Mouse (Mus musculus) limb, embryonic 13.5 days (tissue): ENCODE data around the gene Podn. TPM values are rescaled to one million over a fixed set of nuclear protein-coding genes. Genes with fewer than 3 reads are reported as not detected.

Source experiments
- ATAC-seq: fragments of 200-750 bp; cut with Nextera tagmentation; 2 replicates; pipeline ENCODE4 v1.8.0; 2017; ENCODE audit warnings: low read depth, moderate number of reproducible peaks, moderate TSS enrichment; ENCODE audit not compliant: low FRiP score
- H3K27ac ChIP-seq: fragments of 300-500 bp; sonication (generic); 2 replicates; pipeline ENCODE4 v1.5.1; 2015; ENCODE audit warnings: inconsistent platforms, mild to moderate bottlenecking, moderate library complexity
- H3K27me3 ChIP-seq: fragments of 300-500 bp; sonication (generic); 2 replicates; pipeline ENCODE4 v1.6.1; 2015; ENCODE audit warnings: mild to moderate bottlenecking, inconsistent platforms
- H3K36me3 ChIP-seq: fragments of 300-500 bp; sonication (generic); 2 replicates; pipeline ENCODE4 v1.6.1; 2015; ENCODE audit warnings: inconsistent platforms, mild to moderate bottlenecking, moderate library complexity
- H3K4me1 ChIP-seq: fragments of 300-500 bp; sonication (generic); 2 replicates; pipeline ENCODE4 v1.6.1; 2015; ENCODE audit warnings: inconsistent platforms
- H3K4me2 ChIP-seq: fragments of 300-500 bp; sonication (generic); replicated peaks from 2 replicates; pipeline ENCODE4 v1.6.1; 2015; ENCODE audit warnings: inconsistent platforms, mild to moderate bottlenecking, moderate library complexity
- H3K4me3 ChIP-seq: fragments of 300-500 bp; sonication (generic); 2 replicates; pipeline ENCODE4 v1.5.1; 2015; ENCODE audit warnings: moderate library complexity, mild to moderate bottlenecking, inconsistent platforms
- H3K9ac ChIP-seq: fragments of 300-500 bp; sonication (generic); 2 replicates; pipeline ENCODE4 v1.6.1; 2015; ENCODE audit warnings: mild to moderate bottlenecking, inconsistent platforms
- H3K9me3 ChIP-seq: fragments of 300-500 bp; sonication (generic); 2 replicates; pipeline ENCODE4 v1.6.1; 2016; ENCODE audit warnings: inconsistent platforms
- WGBS: fragments of 180-500 bp; shearing (Covaris S2); methylation state at CpG from one replicate; pipeline ENCODE4 v1.1.7; 2015; 5-methylcytosine and 5-hydroxymethylcytosine counted together
- polyA plus RNA-seq: library from polyadenylated mRNA; unstranded; fragments of >200 nt; fragmentation: Nextera tagmentation; extraction: Ambion mirVana; gene quantifications from 2 replicates; pipeline ENCODE4 v1.2.1, GENCODE M21; 2015

Gene Podn
- polyA plus RNA-seq, 1 experiment from 2014 or later, result 1.0 TPM

- H3K9ac ChIP-seq, result no peak overlapping the region
- H3K4me1 ChIP-seq, result peaks cover 19% of the 10 kb centered on the region
- H3K4me3 ChIP-seq, result no peak overlapping the region
- no peak overlapping the region for H3K27ac ChIP-seq
- 50% methylated on average over 8 of the region's 8 CpGs for WGBS
- no peaks in the 10 kb centered on the region for H3K27me3 ChIP-seq
- no peaks in the 10 kb centered on the region for H3K9me3 ChIP-seq
- ATAC-seq, result no peak
- H3K4me2 ChIP-seq, result no peak overlapping the region
- no peaks in the 10 kb centered on the region for H3K36me3 ChIP-seq
Measured at GRCm38 (mm10) chr4:107988931-107989330, 107.3 kb downstream of the Podn start.

DNA sequence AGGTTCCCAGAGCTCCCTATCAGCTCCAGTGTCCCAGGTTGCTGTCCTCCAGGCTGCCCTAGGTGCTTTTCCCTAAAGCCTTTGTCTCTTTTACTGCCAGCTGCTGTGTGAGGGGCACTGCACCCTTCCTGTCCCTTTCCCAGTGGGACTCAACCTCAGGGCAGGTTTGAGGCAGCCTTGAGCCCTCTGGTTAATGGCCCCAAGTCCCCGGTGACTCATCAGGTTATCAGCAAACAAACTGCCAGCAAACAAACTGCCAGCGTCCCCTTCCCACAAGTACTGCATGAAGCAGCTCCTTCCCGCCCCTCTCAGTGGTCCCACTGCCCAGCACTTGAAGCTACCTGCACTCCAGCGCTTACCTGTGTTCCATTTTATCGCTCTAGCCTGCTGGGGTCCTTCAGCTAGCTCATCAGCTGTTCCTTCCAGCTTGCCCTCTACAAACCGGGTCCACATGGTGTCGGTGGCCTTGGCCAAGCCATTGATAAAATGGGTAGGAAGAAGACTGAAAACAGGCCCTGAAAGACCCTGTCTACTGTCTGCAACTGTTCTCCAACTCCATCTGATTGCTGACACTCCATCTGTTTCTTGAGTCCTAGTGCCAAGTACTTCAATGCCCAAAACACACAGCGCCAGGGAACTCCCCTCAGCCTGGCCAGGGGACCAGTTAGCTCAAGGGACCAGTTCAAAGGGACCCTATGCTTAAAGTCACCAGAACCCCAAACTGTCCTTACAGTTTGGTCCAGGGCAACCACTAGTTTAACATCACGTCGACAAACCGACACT, 109.7 kb downstream of the Podn start:
- no peak for ATAC-seq
- no peak overlapping the region for H3K27ac ChIP-seq

DNA sequence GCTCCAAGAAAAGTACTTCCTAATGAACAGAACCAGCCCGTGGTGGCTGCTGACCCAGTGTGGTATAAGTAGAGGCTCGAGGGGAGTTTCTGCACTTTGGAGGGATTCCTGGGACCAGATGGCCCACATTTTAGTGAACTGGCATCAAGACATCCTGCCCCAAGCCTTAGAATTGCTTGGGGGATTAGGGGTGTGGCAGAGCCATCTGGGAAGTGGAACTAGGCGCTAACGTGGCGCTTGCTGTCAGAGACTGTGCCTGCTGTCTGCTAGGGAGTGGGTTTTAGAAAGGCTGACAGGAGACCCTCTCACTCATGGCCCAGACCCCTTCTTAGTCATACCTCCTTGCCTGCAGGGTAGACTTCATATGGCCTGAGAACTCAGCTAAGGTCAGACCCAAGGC, 110.4 kb downstream of the Podn start:
- Histone ChIP-seq H3K4me1 (peaks cover 26% of the 10 kb centered on the region), H3K36me3 (no peaks in the 10 kb centered on the region), H3K9ac (no peak overlapping the region), H3K27ac (no peak overlapping the region), H3K9me3 (no peaks in the 10 kb centered on the region), H3K27me3 (no peaks in the 10 kb centered on the region), H3K4me2 (no peak overlapping the region), H3K4me3 (no peak overlapping the region)
- no peak for ATAC-seq
- 69% methylated on average over 5 of the region's 5 CpGs for WGBS

More for the DNA sequence above, 109.7 kb downstream of the Podn start:
- Histone ChIP-seq H3K9ac (no peak overlapping the region), H3K4me3 (no peak overlapping the region), H3K4me1 (peaks cover 26% of the 10 kb centered on the region), H3K9me3 (no peaks in the 10 kb centered on the region), H3K4me2 (no peak overlapping the region), H3K36me3 (no peaks in the 10 kb centered on the region), H3K27me3 (no peaks in the 10 kb centered on the region)
- 90% methylated on average over 11 of the region's 11 CpGs for WGBS

GRCm38 (mm10) chr4:107984282-107984981, 111.8 kb downstream of the Podn start:
- no peaks in the 10 kb centered on the region for H3K27me3 ChIP-seq
- H3K36me3 ChIP-seq, result no peaks in the 10 kb centered on the region
- H3K4me3 ChIP-seq, result no peak overlapping the region
- peaks cover 35% of the 10 kb centered on the region for H3K4me1 ChIP-seq
- H3K4me2 ChIP-seq, result no peak overlapping the region
- 32% methylated on average over 7 of the region's 7 CpGs for WGBS
- H3K9ac ChIP-seq, result no peak overlapping the region
- peak; percentile 70; the same call in 1 of the 2 replicates for ATAC-seq
- H3K27ac ChIP-seq, result peak overlapping the region; percentile 84
- no peaks in the 10 kb centered on the region for H3K9me3 ChIP-seq

GRCm38 (mm10) chr4:107983717-107984116, 112.5 kb downstream of the Podn start:
- peak; percentile 29; the same call in 1 of the 2 replicates for ATAC-seq
- Histone ChIP-seq H3K4me3 (no peak overlapping the region), H3K9me3 (no peaks in the 10 kb centered on the region), H3K27me3 (no peaks in the 10 kb centered on the region), H3K4me1 (peaks cover 38% of the 10 kb centered on the region), H3K27ac (peak overlapping the region; percentile 84), H3K36me3 (no peaks in the 10 kb centered on the region), H3K9ac (no peak overlapping the region), H3K4me2 (no peak overlapping the region)
- 52% methylated on average over 1 of the region's 1 CpGs for WGBS

- WGBS, result 70% methylated on average over 6 of the region's 6 CpGs
- no peaks in the 10 kb centered on the region for H3K27me3 ChIP-seq
- no peaks in the 10 kb centered on the region for H3K9me3 ChIP-seq
- ATAC-seq, result no peak
- H3K9ac ChIP-seq, result no peak overlapping the region
- no peak overlapping the region for H3K27ac ChIP-seq
- no peak overlapping the region for H3K4me2 ChIP-seq
- no peaks in the 10 kb centered on the region for H3K36me3 ChIP-seq
- H3K4me3 ChIP-seq, result no peak overlapping the region
- H3K4me1 ChIP-seq, result peaks cover 30% of the 10 kb centered on the region
Measured at GRCm38 (mm10) chr4:107980002-107980600, 116.1 kb downstream of the Podn start.

DNA sequence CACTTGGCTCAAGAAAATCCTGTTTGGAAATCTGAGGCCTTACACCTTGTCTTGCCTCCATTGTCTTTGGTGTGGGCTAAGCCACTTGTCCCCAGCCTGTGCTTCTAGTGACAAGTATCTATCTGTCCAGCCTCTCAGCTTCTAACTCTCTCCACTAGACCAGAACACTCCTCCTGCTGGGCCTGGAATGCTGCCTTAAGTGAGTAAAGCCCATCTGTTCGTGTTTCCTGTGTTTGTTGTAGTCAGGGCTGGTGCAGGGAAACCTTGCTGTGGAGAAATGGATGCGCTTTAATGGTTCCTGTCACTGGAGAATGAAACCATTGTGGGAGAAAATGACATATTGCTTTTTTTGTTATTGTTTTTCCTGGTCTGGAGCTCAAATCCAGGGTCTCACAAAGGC, 116.7 kb downstream of the Podn start:
- WGBS, result 35% methylated on average over 2 of the region's 2 CpGs
- no peak overlapping the region for H3K27ac ChIP-seq
- H3K4me2 ChIP-seq, result no peak overlapping the region
- H3K9ac ChIP-seq, result no peak overlapping the region
- no peaks in the 10 kb centered on the region for H3K36me3 ChIP-seq
- no peak overlapping the region for H3K4me3 ChIP-seq
- no peaks in the 10 kb centered on the region for H3K9me3 ChIP-seq
- H3K4me1 ChIP-seq, result peaks cover 24% of the 10 kb centered on the region
- no peaks in the 10 kb centered on the region for H3K27me3 ChIP-seq
- ATAC-seq, result no peak

DNA sequence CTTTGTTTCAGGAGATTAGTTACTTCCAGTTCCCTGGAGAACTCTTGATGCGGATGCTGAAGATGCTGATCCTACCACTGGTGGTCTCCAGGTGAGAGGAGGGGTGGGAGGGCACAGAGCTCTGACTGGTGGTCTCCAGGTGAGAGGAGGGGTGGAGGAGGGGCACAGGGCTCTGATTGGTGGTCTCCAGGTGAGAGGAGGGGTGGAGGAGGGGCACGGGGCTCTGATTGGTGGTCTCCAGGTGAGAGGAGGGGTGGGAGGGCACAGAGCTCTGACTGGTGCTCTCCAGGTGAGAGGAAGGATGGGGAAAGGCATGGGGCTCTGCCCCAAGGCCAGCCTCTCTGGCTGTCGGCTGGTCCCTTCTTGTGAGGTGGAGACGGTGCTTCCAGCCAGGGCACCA, 118.7 kb downstream of the Podn start:
- ATAC-seq, result no peak
- 49% methylated on average over 4 of the region's 4 CpGs for WGBS
- no peak overlapping the region for H3K4me2 ChIP-seq
- H3K27ac ChIP-seq, result no peak overlapping the region
- no peaks in the 10 kb centered on the region for H3K36me3 ChIP-seq
- H3K27me3 ChIP-seq, result no peaks in the 10 kb centered on the region
- no peaks in the 10 kb centered on the region for H3K9me3 ChIP-seq
- no peak overlapping the region for H3K9ac ChIP-seq
- no peak overlapping the region for H3K4me3 ChIP-seq
- peaks cover 11% of the 10 kb centered on the region for H3K4me1 ChIP-seq

DNA sequence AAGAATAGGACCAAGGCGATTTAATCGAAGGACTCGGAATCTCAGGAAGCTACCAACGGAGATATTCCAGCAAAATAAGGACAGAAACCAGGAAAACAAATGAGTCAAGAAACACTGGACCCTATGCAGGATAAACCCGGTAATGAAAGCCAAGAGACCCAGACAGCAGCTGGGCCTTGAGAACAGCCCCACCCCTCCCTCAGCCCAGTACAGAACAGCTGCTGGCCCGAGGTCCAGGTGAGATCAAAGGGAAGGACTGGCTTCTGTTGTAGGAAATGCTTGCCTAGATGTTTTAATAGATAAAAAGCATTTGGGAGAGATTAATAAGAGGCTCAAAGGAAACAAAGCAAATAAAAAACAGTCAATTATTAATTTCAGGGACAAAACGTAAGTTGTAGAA, 121.2 kb downstream of the Podn start:
- H3K9ac ChIP-seq, result no peak overlapping the region
- no peak overlapping the region for H3K27ac ChIP-seq
- no peak overlapping the region for H3K4me3 ChIP-seq
- no peak for ATAC-seq
- no peaks in the 10 kb centered on the region for H3K36me3 ChIP-seq
- H3K4me2 ChIP-seq, result no peak overlapping the region
- WGBS, result 54% methylated on average over 7 of the region's 7 CpGs
- H3K27me3 ChIP-seq, result no peaks in the 10 kb centered on the region
- peaks cover 7% of the 10 kb centered on the region for H3K4me1 ChIP-seq
- H3K9me3 ChIP-seq, result no peaks in the 10 kb centered on the region

GRCm38 (mm10) chr4:107974527-107974926, 121.7 kb downstream of the Podn start:
- Histone ChIP-seq H3K27me3 (no peaks in the 10 kb centered on the region), H3K36me3 (no peaks in the 10 kb centered on the region), H3K4me2 (no peak overlapping the region), H3K9me3 (no peaks in the 10 kb centered on the region), H3K27ac (0 out of 2 replicates have a peak overlapping the region, but pooled peaks have one; percentile 17), H3K9ac (no peak overlapping the region), H3K4me1 (peaks cover 4% of the 10 kb centered on the region; the same call in 1 of the 2 replicates), H3K4me3 (no peak overlapping the region)
- no peak for ATAC-seq
- WGBS, result 52% methylated on average over 11 of the region's 11 CpGs

GRCm38 (mm10) chr4:107971162-107971561, 125.1 kb downstream of the Podn start:
- Histone ChIP-seq H3K4me1 (no peaks in the 10 kb centered on the region), H3K4me3 (no peak overlapping the region), H3K4me2 (no peak overlapping the region), H3K9me3 (no peaks in the 10 kb centered on the region), H3K36me3 (no peaks in the 10 kb centered on the region), H3K9ac (no peak overlapping the region), H3K27me3 (no peaks in the 10 kb centered on the region), H3K27ac (no peak overlapping the region)
- ATAC-seq, result no peak
- WGBS, result 87% methylated on average over 1 of the region's 1 CpGs

DNA sequence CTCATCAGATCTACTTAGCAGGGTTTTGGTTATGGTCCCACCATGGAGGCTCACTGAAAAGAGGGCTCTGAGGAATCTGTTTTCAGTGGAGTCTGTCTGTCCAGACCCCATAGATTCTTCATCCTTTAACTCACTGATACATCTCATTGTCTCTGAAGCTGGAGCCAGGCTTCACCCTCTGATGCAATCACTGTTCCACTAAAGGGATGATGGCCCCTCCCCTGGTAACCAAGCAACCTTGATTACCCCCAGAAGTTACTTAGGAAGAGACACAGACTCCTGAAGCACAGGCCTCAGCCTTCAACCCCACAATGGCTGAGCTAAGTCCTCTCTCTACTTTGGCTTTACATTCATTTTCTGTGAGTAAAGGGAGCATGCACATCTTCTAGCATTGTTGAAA, 126.5 kb downstream of the Podn start:
- Histone ChIP-seq H3K36me3 (no peaks in the 10 kb centered on the region), H3K9me3 (no peaks in the 10 kb centered on the region), H3K4me2 (no peak overlapping the region), H3K9ac (no peak overlapping the region), H3K27me3 (no peaks in the 10 kb centered on the region), H3K4me1 (no peaks in the 10 kb centered on the region), H3K27ac (no peak overlapping the region), H3K4me3 (no peak overlapping the region)
- ATAC-seq, result no peak
